Mouse (Mus musculus) left cerebral cortex, postnatal 36 days (tissue): ENCODE data around the gene Fbxo5. TPM values are rescaled to one million over a fixed set of nuclear protein-coding genes. Genes with fewer than 3 reads are reported as not detected.

Experiments used
- DNase-seq, 2 experiments: peaks; one replicate each; pipeline ENCODE4 v3.0.0; 2021 to 2022; ENCODE audit warnings: low spot score in 2 of 2, mixed read lengths in 1 of 2
- intact Hi-C: fragments of 180-260 bp; cut with DNase I; formaldehyde crosslinking; loops from one replicate; pipeline ENCODE4 v1.15.1; 2025
- total RNA-seq, 2 experiments: library from RNA; stranded (reverse); gene quantifications; 2 replicates each; pipeline ENCODE4 v1.2.3; 2021

Gene Fbxo5
- total RNA-seq, 2 experiments from 2014 or later, result 0.68 to 0.91 TPM

DNA sequence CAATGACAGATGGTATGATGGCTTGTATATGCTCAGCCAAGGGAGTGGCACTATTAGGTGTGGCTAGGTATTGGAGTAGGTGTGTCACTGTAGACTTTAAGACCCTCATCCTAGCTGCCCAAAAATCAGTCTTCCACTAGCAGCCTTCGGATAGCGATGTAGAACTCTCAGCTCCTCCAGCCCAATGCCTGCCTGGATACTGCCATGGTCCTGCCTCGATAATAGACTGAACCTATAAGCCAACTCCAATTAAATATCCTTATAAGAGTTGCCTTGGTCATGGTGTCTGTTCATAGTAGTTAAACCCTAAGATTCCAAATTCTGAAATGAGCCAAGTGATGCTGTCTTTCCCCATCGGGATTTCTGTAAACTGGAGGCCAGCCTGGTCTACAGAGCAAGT lies 7.3 kb downstream of the Fbxo5 start:
- no peak for DNase-seq
- intact Hi-C loops, result no loop called here

DNA sequence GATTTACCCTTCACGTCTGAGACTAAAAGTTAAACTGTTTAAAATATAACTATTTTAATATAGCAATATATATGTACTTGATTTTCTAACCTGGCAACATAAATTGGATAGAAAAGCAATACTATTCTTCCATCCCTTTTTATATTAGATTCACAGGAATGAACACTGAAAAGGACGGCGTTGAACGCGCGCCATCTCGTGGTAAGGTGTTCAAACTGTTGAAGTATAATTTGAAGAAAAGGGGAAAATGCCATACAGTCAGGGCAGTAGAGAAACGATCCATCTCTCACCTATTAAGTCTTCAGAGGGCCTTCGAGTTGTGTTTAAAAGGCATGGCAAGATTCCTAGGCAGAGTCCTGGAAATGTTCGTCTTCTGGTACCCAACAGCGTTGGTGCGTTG lies 14.7 kb downstream of the Fbxo5 start:
- intact Hi-C loops, result loop anchor here (2.0 kb wide), 1 partner anchor 190 kb away; no protein-coding TSS in a partner anchor
- DNase-seq, result peak; percentile 39 to 48

GRCm38 (mm10) chr10:5786923-5787322 lies 18.5 kb downstream of the Fbxo5 start:
- peak; percentile 12 to 14 for DNase-seq

More at GRCm38 (mm10) chr10:5786923-5787322, 18.5 kb downstream of the Fbxo5 start:
- intact Hi-C loops, result loop anchor here (2.0 to 10.0 kb wide), 2 partner anchors 152 to 472 kb away; no protein-coding TSS in a partner anchor

Other genes with a start within 250 kb of the Fbxo5 start
- under 1 TPM; 0.39 to 0.41 TPM for gene Myct1, start 211.8 kb downstream of the Fbxo5 start, total RNA-seq
- 10 to 100 TPM; 57.1 to 63.4 TPM for gene Vip, start 166.4 kb downstream of the Fbxo5 start, total RNA-seq
- 10 to 100 TPM in 1 of 2 experiments, 1 to 10 TPM in 1; 5.4 to 10.6 TPM for gene Mtrf1l, start 18.3 kb upstream of the Fbxo5 start, total RNA-seq
- gene Rgs17, start 116.8 kb upstream of the Fbxo5 start, total RNA-seq, result 10 to 100 TPM; 60.3 to 69.2 TPM